Mouse (Mus musculus): Measurements from ENCODE around the gene Hmgb2. TPM values are rescaled to one million over a fixed set of nuclear protein-coding genes. Genes with fewer than 3 reads are reported as not detected.
A peak's percentile ranks its signal among the peaks of the same experiment; 100 is the strongest.

Hmgb2 gene
- polyA plus RNA-seq, 2 experiments = 199 to 290 TPM

DNA sequence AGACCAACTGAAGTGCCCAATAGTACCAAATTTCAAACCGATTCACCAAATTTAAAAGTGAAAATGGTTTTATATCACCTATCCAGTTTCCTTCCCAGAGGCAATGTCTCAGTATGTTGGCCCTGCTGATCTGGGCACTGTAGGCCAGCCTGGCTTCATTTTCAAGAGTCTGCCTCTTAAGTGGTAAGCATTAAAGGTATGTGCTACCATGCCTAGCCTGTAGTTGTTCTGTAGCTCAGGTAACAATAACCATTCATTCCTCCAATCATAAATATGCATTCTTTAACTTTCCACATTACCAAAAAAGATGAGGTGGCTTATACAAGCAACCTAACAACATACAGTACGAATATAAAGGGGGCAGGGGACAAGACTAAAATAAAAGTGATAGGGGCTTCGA, 6.0 kb downstream of the Hmgb2 start:
- 85% methylated on average over 3 of the region's 3 CpGs for WGBS
- no peak for DNase-seq (ENCODE audit: low spot score)
- no peak for TF ChIP-seq POLR2A (IDR thresholded peaks at IDR 0.05; ENCODE audit: borderline replicate concordance, extremely low read depth, insufficient read depth, insufficient read length)
- H3K4me1 ChIP-seq (ENCODE audit: control insufficient read depth, insufficient read depth, low read length) = peaks cover 5% of the 10 kb centered on the region; the same call in 1 of the 2 replicates
- peaks cover 33% of the 10 kb centered on the region for H3K36me3 ChIP-seq (ENCODE audit: control insufficient read depth, insufficient read depth, low read length)
- ATAC-seq (ENCODE audit: low FRiP score, low read depth) = no peak
- H3K9ac ChIP-seq (ENCODE audit: low read depth, low read length, severe bottlenecking) = no peak overlapping the region
- no peak overlapping the region for H3K4me3 ChIP-seq (replicated peaks; ENCODE audit: low read length)
- H3K27me3 ChIP-seq (ENCODE audit: control insufficient read depth, insufficient read depth, low read length) = no peaks in the 10 kb centered on the region
- no peak overlapping the region for H3K4me2 ChIP-seq (replicated peaks; ENCODE audit: low read depth, low read length, severe bottlenecking)
- no peak overlapping the region for H3K27ac ChIP-seq (replicated peaks; ENCODE audit: low read depth, low read length)
- no peaks in the 10 kb centered on the region for H3K9me3 ChIP-seq (ENCODE audit: control insufficient read depth, low read length)

DNA sequence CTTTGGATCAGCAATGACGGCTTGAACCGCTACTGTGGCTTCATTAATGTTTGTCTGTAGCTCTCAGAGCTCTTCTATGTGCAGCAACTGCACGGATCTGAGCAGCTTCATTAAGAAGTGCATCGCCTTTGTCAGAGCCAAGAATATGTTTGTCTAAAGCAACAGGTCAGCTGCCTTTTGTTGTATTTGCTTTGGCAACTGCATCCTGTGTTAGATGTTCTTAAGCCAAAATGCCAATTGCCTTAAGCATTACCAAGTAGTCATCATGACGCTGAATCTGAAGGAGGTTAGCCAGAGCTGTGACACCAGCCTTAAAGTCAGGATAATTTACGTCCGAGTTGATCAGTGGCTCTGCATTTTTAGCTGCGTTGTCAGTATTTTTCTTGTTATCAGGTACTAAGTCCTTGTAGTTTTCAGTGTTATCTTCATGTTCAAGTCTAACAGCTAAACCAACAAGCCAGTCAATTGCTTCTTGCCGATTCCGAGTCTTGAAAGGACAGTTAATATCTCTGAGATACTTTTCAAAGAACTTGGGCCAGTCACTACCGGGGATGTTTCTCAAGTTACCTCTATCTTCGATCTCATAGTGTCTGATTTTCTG, 8.6 kb downstream of the Hmgb2 start:
- H3K4me2 ChIP-seq (replicated peaks; ENCODE audit: low read depth, low read length, severe bottlenecking) = no peak overlapping the region
- H3K36me3 ChIP-seq (ENCODE audit: control insufficient read depth, insufficient read depth, low read length) = peaks cover 16% of the 10 kb centered on the region
- WGBS = 88% methylated on average over 12 of the region's 12 CpGs
- H3K4me3 ChIP-seq (replicated peaks; ENCODE audit: low read length) = no peak overlapping the region
- H3K27ac ChIP-seq (replicated peaks; ENCODE audit: low read depth, low read length) = no peak overlapping the region
- H3K27me3 ChIP-seq (ENCODE audit: control insufficient read depth, insufficient read depth, low read length) = no peaks in the 10 kb centered on the region
- H3K9ac ChIP-seq (ENCODE audit: low read depth, low read length, severe bottlenecking) = no peak overlapping the region
- DNase-seq (ENCODE audit: low spot score) (no peak), ATAC-seq (ENCODE audit: low FRiP score, low read depth) (no peak)
- no peak for TF ChIP-seq POLR2A (IDR thresholded peaks at IDR 0.05; ENCODE audit: borderline replicate concordance, extremely low read depth, insufficient read depth, insufficient read length)
- H3K9me3 ChIP-seq (ENCODE audit: control insufficient read depth, low read length) = no peaks in the 10 kb centered on the region
- no peaks in the 10 kb centered on the region for H3K4me1 ChIP-seq (ENCODE audit: control insufficient read depth, insufficient read depth, low read length)

DNA sequence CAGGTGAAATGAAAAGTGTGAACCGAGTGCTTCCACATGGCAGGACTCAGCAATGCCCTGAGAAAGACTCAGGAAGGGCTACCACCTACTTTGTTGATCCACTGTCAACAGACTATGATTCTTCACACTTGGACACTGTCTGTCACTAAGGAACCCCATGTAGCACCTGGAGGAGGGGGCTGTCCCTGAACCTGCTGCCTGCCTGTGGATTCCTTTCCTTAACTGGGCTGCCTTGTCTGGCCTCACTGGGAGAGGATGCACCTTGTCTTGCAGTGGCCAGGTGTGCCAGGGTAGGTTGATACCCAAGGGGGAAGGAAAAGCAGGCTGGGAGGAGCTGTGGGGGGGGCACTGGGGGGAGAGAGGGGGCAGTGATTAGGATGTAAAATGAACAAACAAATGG, 16.3 kb downstream of the Hmgb2 start:
- no peak for DNase-seq (ENCODE audit: low spot score)
- 100% methylated on average over 1 of the region's 1 CpGs for WGBS

DNA sequence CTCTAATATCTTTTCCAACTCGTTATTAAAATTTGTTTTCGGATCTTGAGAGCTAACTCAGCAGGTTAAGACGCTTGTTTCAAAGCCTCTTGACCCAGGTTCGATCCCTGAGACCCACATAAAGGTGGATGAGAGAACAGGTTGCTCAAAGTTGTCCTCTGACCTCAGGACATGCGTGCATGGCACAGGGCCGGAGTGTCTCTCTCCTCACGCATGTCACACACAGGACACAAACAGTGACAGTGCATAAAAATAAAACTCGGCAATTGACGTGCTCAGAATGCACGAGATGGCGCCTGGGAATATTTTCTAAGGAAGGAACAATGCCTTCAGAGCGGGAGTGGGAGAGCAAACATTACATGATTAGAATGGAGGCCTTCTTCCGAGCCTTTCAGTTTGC, 18.5 kb downstream of the Hmgb2 start:
- no peak for TF ChIP-seq POLR2A (IDR thresholded peaks at IDR 0.05; ENCODE audit: borderline replicate concordance, extremely low read depth, insufficient read depth, insufficient read length)
- no peak overlapping the region for H3K27ac ChIP-seq (replicated peaks; ENCODE audit: low read depth, low read length)
- no peak for ATAC-seq (ENCODE audit: low FRiP score, low read depth)

More for the DNA sequence above, 16.3 kb downstream of the Hmgb2 start:
- H3K9me3 ChIP-seq (ENCODE audit: control insufficient read depth, low read length) = no peaks in the 10 kb centered on the region
- no peak overlapping the region for H3K4me2 ChIP-seq (replicated peaks; ENCODE audit: low read depth, low read length, severe bottlenecking)
- 0 out of 2 replicates have a peak, but pooled peaks cover 4% of the 10 kb centered on the region for H3K36me3 ChIP-seq (ENCODE audit: control insufficient read depth, insufficient read depth, low read length)
- H3K27ac ChIP-seq (replicated peaks; ENCODE audit: low read depth, low read length) = no peak overlapping the region
- TF ChIP-seq POLR2A (IDR thresholded peaks at IDR 0.05; ENCODE audit: borderline replicate concordance, extremely low read depth, insufficient read depth, insufficient read length) = no peak
- no peak for ATAC-seq (ENCODE audit: low FRiP score, low read depth)
- no peaks in the 10 kb centered on the region for H3K27me3 ChIP-seq (ENCODE audit: control insufficient read depth, insufficient read depth, low read length)
- no peak overlapping the region for H3K9ac ChIP-seq (ENCODE audit: low read depth, low read length, severe bottlenecking)
- no peak overlapping the region for H3K4me3 ChIP-seq (replicated peaks; ENCODE audit: low read length)
- H3K4me1 ChIP-seq (ENCODE audit: control insufficient read depth, insufficient read depth, low read length) = no peaks in the 10 kb centered on the region

DNA sequence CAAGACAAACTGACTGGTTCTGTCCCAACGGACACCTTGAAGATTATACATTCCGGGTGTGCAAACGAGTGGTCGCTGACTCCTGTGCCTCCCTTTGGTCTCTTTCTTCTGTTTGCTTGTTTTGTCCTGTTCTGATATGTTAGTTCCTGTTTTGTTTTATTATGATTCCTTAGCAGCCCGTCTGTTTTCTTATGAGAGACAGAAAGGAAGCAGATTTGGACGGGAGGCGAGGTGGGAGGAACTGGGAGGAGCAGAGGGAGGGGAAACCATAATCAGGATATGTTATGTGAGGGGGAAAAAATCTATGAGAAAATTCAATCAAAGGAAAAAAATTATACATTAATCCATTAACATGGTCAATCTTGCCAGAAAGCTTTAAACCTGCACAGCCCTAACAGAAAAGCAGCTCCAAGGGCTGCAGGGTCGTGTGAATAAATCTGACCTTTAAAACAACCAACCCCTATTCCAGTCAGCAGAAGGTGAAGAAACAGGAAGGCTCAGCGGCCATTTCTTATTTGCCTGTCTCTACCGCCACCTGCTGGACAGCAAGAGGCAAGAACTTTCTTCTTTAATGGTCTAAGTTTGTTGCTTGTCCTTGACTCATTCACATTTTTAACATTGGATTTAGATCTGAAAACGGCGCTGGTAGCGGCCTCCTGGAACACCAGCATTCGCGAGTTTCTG, 19.1 kb downstream of the Hmgb2 start:
- 33% methylated on average over 15 of the region's 15 CpGs for WGBS
- H3K4me1 ChIP-seq (ENCODE audit: control insufficient read depth, insufficient read depth, low read length) = 0 out of 2 replicates have a peak, but pooled peaks cover 4% of the 10 kb centered on the region

More for the DNA sequence above, 18.5 kb downstream of the Hmgb2 start:
- 91% methylated on average over 13 of the region's 13 CpGs for WGBS
- H3K9ac ChIP-seq (ENCODE audit: low read depth, low read length, severe bottlenecking) = no peak overlapping the region
- no peaks in the 10 kb centered on the region for H3K27me3 ChIP-seq (ENCODE audit: control insufficient read depth, insufficient read depth, low read length)
- H3K4me3 ChIP-seq (replicated peaks; ENCODE audit: low read length) = no peak overlapping the region
- DNase-seq (ENCODE audit: low spot score) = no peak
- H3K9me3 ChIP-seq (ENCODE audit: control insufficient read depth, low read length) = no peaks in the 10 kb centered on the region
- H3K4me1 ChIP-seq (ENCODE audit: control insufficient read depth, insufficient read depth, low read length) = 0 out of 2 replicates have a peak, but pooled peaks cover 4% of the 10 kb centered on the region
- H3K36me3 ChIP-seq (ENCODE audit: control insufficient read depth, insufficient read depth, low read length) = peaks cover 8% of the 10 kb centered on the region; the same call in 1 of the 2 replicates
- H3K4me2 ChIP-seq (replicated peaks; ENCODE audit: low read depth, low read length, severe bottlenecking) = no peak overlapping the region

More for the DNA sequence above, 19.1 kb downstream of the Hmgb2 start:
- Histone ChIP-seq H3K9ac (ENCODE audit: low read depth, low read length, severe bottlenecking) (no peak overlapping the region), H3K9me3 (ENCODE audit: control insufficient read depth, low read length) (no peaks in the 10 kb centered on the region), H3K36me3 (ENCODE audit: control insufficient read depth, insufficient read depth, low read length) (peaks cover 13% of the 10 kb centered on the region), H3K4me3 (replicated peaks; ENCODE audit: low read length) (no peak overlapping the region), H3K4me2 (replicated peaks; ENCODE audit: low read depth, low read length, severe bottlenecking) (no peak overlapping the region), H3K27ac (replicated peaks; ENCODE audit: low read depth, low read length) (no peak overlapping the region), H3K27me3 (ENCODE audit: control insufficient read depth, insufficient read depth, low read length) (no peaks in the 10 kb centered on the region)
- peak; percentile 47; the same call in 1 of the 2 replicates for ATAC-seq (ENCODE audit: low FRiP score, low read depth)
- DNase-seq (ENCODE audit: low spot score) = peak; percentile 61
- no peak for TF ChIP-seq POLR2A (IDR thresholded peaks at IDR 0.05; ENCODE audit: borderline replicate concordance, extremely low read depth, insufficient read depth, insufficient read length)

All from limb, embryonic 14.5 days (tissue).